Mouse (Mus musculus) heart, embryonic 14.5 days (tissue): ENCODE results near the gene Zfp710. TPM values are rescaled to one million over a fixed set of nuclear protein-coding genes. Genes with fewer than 3 reads are reported as not detected.

Experiments
- ATAC-seq: fragments of 200-750 bp; cut with Nextera tagmentation; 2 replicates; pipeline ENCODE4 v1.8.0; 2017; ENCODE audit warnings: low read depth, moderate TSS enrichment; ENCODE audit not compliant: insufficient number of reproducible peaks, insufficient read depth, low FRiP score
- H3K27ac ChIP-seq, 2 experiments: fragments of 200-500 bp in 1 of 2; fragments of 300-500 bp in 1 of 2; sonication (generic) in 1 of 2; replicated peaks in 1 of 2; 2 replicates each; pipeline ENCODE4 v1.5.1; 2012 to 2014; ENCODE audit warnings: low read depth in 2 of 2, low read length in 2 of 2, control low read depth in 1 of 2, mild to moderate bottlenecking in 1 of 2, mixed read lengths in 1 of 2; ENCODE audit not compliant: control insufficient read depth in 1 of 2, insufficient read depth in 1 of 2
- H3K27me3 ChIP-seq: fragments of 300-500 bp; sonication (generic); 2 replicates; pipeline ENCODE4 v1.6.1; 2014; ENCODE audit warnings: mild to moderate bottlenecking, low read length, control low read depth; ENCODE audit not compliant: control insufficient read depth, insufficient read depth
- H3K36me3 ChIP-seq: fragments of 300-500 bp; sonication (generic); 2 replicates; pipeline ENCODE4 v1.6.1; 2014; ENCODE audit warnings: mild to moderate bottlenecking, control low read depth, low read length, mixed read lengths; ENCODE audit not compliant: control insufficient read depth, insufficient read depth
- H3K4me1 ChIP-seq, 2 experiments: fragments of 200-500 bp in 1 of 2; fragments of 300-500 bp in 1 of 2; sonication (generic) in 1 of 2; 2 replicates each; pipeline ENCODE4 v1.6.1; 2012 to 2014; ENCODE audit warnings: low read length in 2 of 2, control low read depth in 1 of 2, mixed read lengths in 1 of 2; ENCODE audit not compliant: control insufficient read depth in 2 of 2, insufficient read depth in 2 of 2
- H3K4me2 ChIP-seq: fragments of 300-500 bp; sonication (generic); 2 replicates; pipeline ENCODE4 v1.6.1; 2014; ENCODE audit warnings: mild to moderate bottlenecking, low read length
- H3K4me3 ChIP-seq, 2 experiments: fragments of 200-500 bp in 1 of 2; fragments of 300-500 bp in 1 of 2; sonication (generic) in 1 of 2; 2 replicates each; pipeline ENCODE4 v1.5.1; 2012 to 2014; ENCODE audit warnings: low read length in 2 of 2, mild to moderate bottlenecking in 2 of 2, control low read depth in 1 of 2, low read depth in 1 of 2, moderate library complexity in 1 of 2; ENCODE audit not compliant: control insufficient read depth in 1 of 2, insufficient read depth in 1 of 2
- H3K9ac ChIP-seq: fragments of 300-500 bp; sonication (generic); 2 replicates; pipeline ENCODE4 v1.6.1; 2014; ENCODE audit warnings: mild to moderate bottlenecking, low read length
- H3K9me3 ChIP-seq: fragments of 300-500 bp; sonication (generic); 2 replicates; pipeline ENCODE4 v1.6.1; 2016; ENCODE audit warnings: low read length, control low read depth; ENCODE audit not compliant: control insufficient read depth
- WGBS: fragments of 180-500 bp; shearing (Covaris S2); extraction: QIAGEN DNeasy Blood & Tissue Kit; methylation state at CpG from one replicate; pipeline ENCODE4 v1.1.7; 2014; 5-methylcytosine and 5-hydroxymethylcytosine counted together
- polyA plus RNA-seq: library from polyadenylated mRNA; unstranded; fragments of >200 nt; fragmentation: Nextera tagmentation; extraction: Ambion mirVana; gene quantifications from 2 replicates; pipeline ENCODE4 v1.2.1, GENCODE M21; 2014

Gene Zfp710
- polyA plus RNA-seq, 1 experiment from 2014 or later = 12.2 TPM

DNA sequence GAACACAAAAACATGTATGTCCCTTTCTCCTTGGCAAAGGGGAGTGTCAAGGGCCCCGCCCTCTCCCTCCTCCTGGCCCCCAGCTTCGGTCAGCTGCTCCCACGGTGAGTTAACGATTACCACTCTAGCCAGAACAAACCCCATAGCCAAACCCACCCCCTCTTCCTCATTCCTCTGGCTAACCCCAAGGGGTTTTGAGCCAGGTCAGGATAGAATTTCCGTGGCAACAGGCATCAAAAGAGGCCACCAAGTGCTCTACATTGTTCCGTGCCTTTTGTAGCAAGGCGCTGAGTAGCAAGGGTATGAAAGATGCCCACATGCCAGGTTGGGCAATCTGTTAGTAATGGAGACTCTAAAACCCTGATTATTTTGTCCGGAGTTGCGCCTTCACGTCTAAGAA is 89.4 kb downstream of the Zfp710 start:
- H3K4me2 ChIP-seq = peak overlapping the region; percentile 96
- H3K4me3 ChIP-seq = peak overlapping the region; percentile 67 to 99
- H3K27ac ChIP-seq = peak overlapping the region; percentile 98 to 100
- no peaks in the 10 kb centered on the region for H3K9me3 ChIP-seq
- peaks cover 31 to 64% of the 10 kb centered on the region in 2 experiments for H3K4me1 ChIP-seq
- 5% methylated on average over 10 of the region's 10 CpGs for WGBS
- H3K9ac ChIP-seq = peak overlapping the region; percentile 100
- no peak for ATAC-seq
- H3K27me3 ChIP-seq = no peaks in the 10 kb centered on the region
- peaks cover 29% of the 10 kb centered on the region for H3K36me3 ChIP-seq

DNA sequence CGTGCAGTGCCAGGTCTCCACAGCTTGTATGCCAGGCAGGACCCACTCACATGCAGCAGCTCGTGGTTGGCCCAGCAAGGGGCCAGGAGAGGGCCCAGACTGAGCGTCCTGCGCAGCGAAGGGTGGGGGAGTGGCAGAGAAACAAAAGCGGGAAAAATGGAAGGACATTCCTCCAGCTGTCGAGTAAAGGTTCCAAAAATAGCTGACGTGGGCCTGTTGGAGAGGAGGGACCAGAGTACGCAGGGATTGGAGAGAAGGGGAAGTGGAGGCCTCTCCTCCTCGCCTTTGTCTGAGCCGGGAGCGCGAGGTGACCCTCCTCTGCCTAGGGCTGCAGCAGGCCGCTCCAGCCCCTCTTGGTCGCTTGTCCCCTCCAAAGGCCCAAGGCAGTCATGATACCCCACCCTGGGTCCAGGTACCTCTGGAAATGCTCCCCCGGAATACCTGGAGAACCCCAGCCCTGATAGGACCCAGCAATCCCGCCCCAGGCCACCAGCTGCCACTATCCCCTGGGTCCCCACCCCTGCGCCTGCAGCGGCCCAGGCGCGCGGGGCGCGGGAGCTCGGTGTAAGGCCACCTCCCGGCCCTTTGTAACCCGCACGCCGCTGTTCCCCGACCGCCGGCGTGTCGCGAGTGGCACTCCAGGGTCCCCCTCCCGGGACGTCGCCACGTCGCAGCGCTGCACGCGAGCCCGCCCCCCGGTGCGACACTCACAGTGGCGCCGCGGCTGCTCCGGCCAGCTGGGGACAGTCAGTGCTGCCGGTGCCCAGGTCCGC is 90.0 kb downstream of the Zfp710 start:
- ATAC-seq = peak; percentile 76
- WGBS = under 1% methylated on average over 48 of the region's 52 CpGs
- Histone ChIP-seq H3K27ac (peak overlapping the region; percentile 98 to 100), H3K9ac (peak overlapping the region; percentile 100), H3K27me3 (no peaks in the 10 kb centered on the region), H3K4me1 (peaks cover 35 to 64% of the 10 kb centered on the region in 2 experiments), H3K4me3 (peak overlapping the region; percentile 67 to 99), H3K9me3 (no peaks in the 10 kb centered on the region), H3K36me3 (peaks cover 22% of the 10 kb centered on the region), H3K4me2 (peak overlapping the region; percentile 96)

DNA sequence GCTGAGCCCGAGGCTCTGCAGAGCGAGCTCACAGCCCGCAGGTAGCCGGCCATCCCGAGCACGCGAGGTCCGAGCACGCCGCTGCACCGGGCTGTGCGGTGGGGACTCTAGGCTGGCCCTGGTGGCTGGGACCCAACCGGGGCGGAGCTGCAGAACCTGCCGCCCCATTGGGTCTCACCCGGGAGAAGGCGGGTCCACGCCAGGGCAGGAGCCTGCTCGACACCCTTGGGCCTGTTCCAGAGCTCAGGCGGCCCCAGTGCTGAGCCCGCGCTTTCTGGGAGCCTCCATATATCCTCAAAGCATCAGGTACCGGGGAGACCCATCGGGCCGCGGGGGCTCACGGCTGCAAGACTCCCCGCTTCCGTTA is 90.6 kb downstream of the Zfp710 start, which contains the start of gene Idh2:
Gene Idh2 (minus strand): TSS at position 169 of the 367 bp plus-strand sequence.
- no peaks in the 10 kb centered on the region for H3K9me3 ChIP-seq
- H3K4me3 ChIP-seq = peak within 1 kb of the TSS; percentile 67 to 99
- H3K4me1 ChIP-seq = peaks cover 37 to 66% of the 10 kb centered on the region in 2 experiments
- peak; percentile 91 for ATAC-seq
- H3K9ac ChIP-seq = peak within 1 kb of the TSS; percentile 100
- H3K36me3 ChIP-seq = peaks cover 17% of the 10 kb centered on the region
- H3K27me3 ChIP-seq = no peaks in the 10 kb centered on the region
- peak within 1 kb of the TSS; percentile 96 for H3K4me2 ChIP-seq
- H3K27ac ChIP-seq = peak within 1 kb of the TSS; percentile 98 to 100
- WGBS = under 1% methylated on average over 27 of the region's 29 CpGs

DNA sequence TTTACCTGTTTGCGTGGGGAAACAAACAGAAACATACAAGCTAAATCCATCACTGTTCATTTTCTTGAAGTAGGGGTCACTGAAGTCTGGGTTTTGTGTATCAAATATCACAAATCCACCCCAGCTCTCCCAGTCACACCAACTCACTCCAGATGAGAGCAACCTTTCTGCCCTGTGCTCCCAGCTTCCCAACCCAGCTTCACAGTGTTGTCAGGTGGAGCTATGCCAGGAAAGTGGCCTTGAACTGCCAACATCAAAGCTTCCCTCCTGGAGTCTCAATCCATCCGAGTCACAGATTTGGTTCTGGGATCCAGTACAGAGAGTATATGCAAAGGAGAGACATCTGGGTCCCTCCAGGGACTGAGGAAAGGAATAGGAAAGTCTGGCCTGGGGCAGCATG is 91.5 kb downstream of the Zfp710 start:
- peaks cover 40 to 66% of the 10 kb centered on the region in 2 experiments for H3K4me1 ChIP-seq
- peak overlapping the region in 1 of 2 experiments; percentile 99; a peak in 3 of 4 replicates for H3K4me3 ChIP-seq
- H3K36me3 ChIP-seq = peaks cover 7% of the 10 kb centered on the region
- peak overlapping the region; percentile 42 to 100 for H3K27ac ChIP-seq
- no peaks in the 10 kb centered on the region for H3K9me3 ChIP-seq
- WGBS = 51% methylated on average over 2 of the region's 2 CpGs
- no peaks in the 10 kb centered on the region for H3K27me3 ChIP-seq
- ATAC-seq = no peak
- peak overlapping the region; percentile 96 for H3K4me2 ChIP-seq
- peak overlapping the region; percentile 100 for H3K9ac ChIP-seq

DNA sequence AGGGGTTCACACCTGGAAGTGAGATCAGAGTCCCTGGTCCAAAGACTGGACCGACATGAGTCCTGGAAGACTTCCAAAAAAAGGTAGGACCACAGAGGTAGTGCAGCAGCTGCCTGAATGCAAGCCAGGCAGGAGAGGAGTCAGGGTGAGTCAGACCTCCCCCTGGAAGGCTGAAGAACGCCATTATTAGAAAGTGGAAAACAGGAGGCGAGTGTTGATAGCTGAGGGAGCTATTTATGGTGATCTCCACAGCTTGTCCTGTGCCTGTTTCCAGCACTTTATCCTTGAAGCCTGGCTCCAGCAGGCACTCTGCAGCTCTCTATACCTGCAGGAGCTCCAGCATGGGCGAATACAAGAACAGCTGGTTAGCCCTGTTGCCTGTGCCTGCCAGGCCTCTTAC is 94.6 kb downstream of the Zfp710 start:
- peak overlapping the region; percentile 95 to 98 for H3K27ac ChIP-seq
- H3K9me3 ChIP-seq = no peaks in the 10 kb centered on the region
- H3K4me2 ChIP-seq = peak overlapping the region; percentile 49
- WGBS = 8% methylated on average over 4 of the region's 4 CpGs
- no peaks in the 10 kb centered on the region for H3K36me3 ChIP-seq
- peak; percentile 17; the same call in 1 of the 2 replicates for ATAC-seq
- H3K4me3 ChIP-seq = no peak overlapping the region
- no peaks in the 10 kb centered on the region for H3K27me3 ChIP-seq
- H3K4me1 ChIP-seq = peaks cover 28 to 48% of the 10 kb centered on the region in 2 experiments
- peak overlapping the region; percentile 62 for H3K9ac ChIP-seq

DNA sequence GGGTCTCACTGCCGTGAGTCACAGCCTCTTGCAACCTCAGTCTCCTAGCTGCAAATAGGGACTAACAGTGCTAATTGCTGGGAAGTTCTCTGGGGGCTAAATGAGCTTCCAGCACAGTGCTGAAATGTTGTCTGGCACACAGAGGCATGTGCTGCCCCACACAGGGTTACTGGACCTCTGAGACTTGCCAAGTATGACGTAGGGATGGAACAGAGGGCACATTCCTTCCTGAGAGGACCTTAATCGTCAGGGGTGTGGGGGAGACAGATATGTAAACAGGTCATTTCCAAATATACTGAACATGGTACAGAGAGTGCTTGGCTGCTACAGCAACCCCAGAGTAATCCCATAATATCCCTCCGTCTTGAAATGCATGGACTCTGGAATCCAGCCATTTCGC is 96.5 kb downstream of the Zfp710 start:
- ATAC-seq = peak; percentile 87
- Histone ChIP-seq H3K36me3 (no peaks in the 10 kb centered on the region), H3K27ac (peak overlapping the region; percentile 88 to 95), H3K4me2 (no peak overlapping the region), H3K9me3 (no peaks in the 10 kb centered on the region), H3K9ac (no peak overlapping the region), H3K4me3 (no peak overlapping the region), H3K27me3 (no peaks in the 10 kb centered on the region), H3K4me1 (peaks cover 27 to 43% of the 10 kb centered on the region in 2 experiments)
- 23% methylated on average over 5 of the region's 5 CpGs for WGBS

DNA sequence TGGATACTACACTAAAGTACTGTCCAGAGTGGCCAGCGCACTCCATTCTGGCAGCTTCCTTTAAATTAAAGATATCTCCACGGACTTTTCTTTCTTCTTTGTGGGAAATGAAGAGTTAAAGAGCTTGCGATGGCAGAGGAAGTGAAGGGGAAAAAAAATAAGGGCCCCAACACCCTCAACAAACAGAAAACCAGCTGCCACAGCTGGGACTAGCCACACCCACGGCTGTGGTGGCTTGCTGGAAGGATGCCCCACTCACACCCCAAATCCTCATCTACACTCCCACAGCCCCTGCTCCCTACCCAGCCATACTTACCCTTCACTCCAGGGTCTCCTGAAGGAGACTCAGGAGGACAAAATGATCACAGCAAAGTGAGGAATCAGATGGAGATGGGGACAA is 98.5 kb downstream of the Zfp710 start:
- no peaks in the 10 kb centered on the region for H3K9me3 ChIP-seq
- H3K27me3 ChIP-seq = no peaks in the 10 kb centered on the region
- H3K36me3 ChIP-seq = no peaks in the 10 kb centered on the region
- no peak overlapping the region for H3K9ac ChIP-seq
- peaks cover 19 to 34% of the 10 kb centered on the region in 2 experiments for H3K4me1 ChIP-seq
- 58% methylated on average over 4 of the region's 4 CpGs for WGBS
- H3K4me2 ChIP-seq = no peak overlapping the region
- ATAC-seq = no peak
- no peak overlapping the region for H3K4me3 ChIP-seq
- H3K27ac ChIP-seq = no peak overlapping the region
